Mouse (Mus musculus): ENCODE results near the gene Rtn4. TPM values are rescaled to one million over a fixed set of nuclear protein-coding genes. Genes with fewer than 3 reads are reported as not detected.

The Rtn4 gene
- polyA plus RNA-seq, 1 experiment from 2014 or later: 52.2 TPM

- Histone ChIP-seq H3K27ac (no peak overlapping the region), H3K9me3 (no peaks in the 10 kb centered on the region), H3K9ac (no peak overlapping the region), H3K27me3 (no peaks in the 10 kb centered on the region), H3K4me3 (no peak overlapping the region), H3K4me1 (peaks cover 7% of the 10 kb centered on the region), H3K36me3 (no peaks in the 10 kb centered on the region), H3K4me2 (no peak overlapping the region)
- WGBS: 89% methylated on average over 3 of the region's 3 CpGs
- ATAC-seq (ENCODE audit: borderline replicate concordance, extremely low read depth, low FRiP score, low TSS enrichment): no peak
These were observed 22.8 kb downstream of the Rtn4 start for GRCm38 (mm10) chr11:29715499-29715898.

GRCm38 (mm10) chr11:29718541-29718940 lies 25.8 kb downstream of the Rtn4 start:
- no peak for ATAC-seq (ENCODE audit: borderline replicate concordance, extremely low read depth, low FRiP score, low TSS enrichment)
- Histone ChIP-seq H3K4me2 (no peak overlapping the region), H3K27me3 (no peaks in the 10 kb centered on the region), H3K27ac (no peak overlapping the region), H3K4me1 (peaks cover 7% of the 10 kb centered on the region), H3K9ac (no peak overlapping the region), H3K9me3 (no peaks in the 10 kb centered on the region), H3K4me3 (no peak overlapping the region), H3K36me3 (no peaks in the 10 kb centered on the region)
- 42% methylated on average over 6 of the region's 6 CpGs for whole genome bisulfite sequencing

GRCm38 (mm10) chr11:29719597-29719996 lies 26.9 kb downstream of the Rtn4 start:
- H3K4me3 ChIP-seq: no peak overlapping the region
- H3K36me3 ChIP-seq: no peaks in the 10 kb centered on the region
- no peaks in the 10 kb centered on the region for H3K27me3 ChIP-seq
- WGBS: 26% methylated on average over 1 of the region's 1 CpGs
- H3K4me1 ChIP-seq: peaks cover 7% of the 10 kb centered on the region
- H3K4me2 ChIP-seq: no peak overlapping the region
- H3K9ac ChIP-seq: no peak overlapping the region
- no peak for ATAC-seq (ENCODE audit: borderline replicate concordance, extremely low read depth, low FRiP score, low TSS enrichment)
- no peaks in the 10 kb centered on the region for H3K9me3 ChIP-seq
- no peak overlapping the region for H3K27ac ChIP-seq

- no peaks in the 10 kb centered on the region for H3K27me3 ChIP-seq
- H3K9ac ChIP-seq: no peak overlapping the region
- ATAC-seq (ENCODE audit: borderline replicate concordance, extremely low read depth, low FRiP score, low TSS enrichment): no peak
- no peaks in the 10 kb centered on the region for H3K9me3 ChIP-seq
- H3K27ac ChIP-seq: no peak overlapping the region
- H3K4me3 ChIP-seq: no peak overlapping the region
- H3K4me2 ChIP-seq: no peak overlapping the region
- WGBS: 91% methylated on average over 2 of the region's 2 CpGs
- H3K36me3 ChIP-seq: no peaks in the 10 kb centered on the region
- H3K4me1 ChIP-seq: no peaks in the 10 kb centered on the region
These were observed 31.5 kb downstream of the Rtn4 start for GRCm38 (mm10) chr11:29724213-29724612.

GRCm38 (mm10) chr11:29725167-29725566 lies 32.4 kb downstream of the Rtn4 start:
- Histone ChIP-seq H3K4me2 (no peak overlapping the region), H3K4me1 (no peaks in the 10 kb centered on the region), H3K27me3 (no peaks in the 10 kb centered on the region), H3K9ac (no peak overlapping the region), H3K4me3 (no peak overlapping the region), H3K27ac (no peak overlapping the region), H3K36me3 (no peaks in the 10 kb centered on the region), H3K9me3 (no peaks in the 10 kb centered on the region)
- no peak for ATAC-seq (ENCODE audit: borderline replicate concordance, extremely low read depth, low FRiP score, low TSS enrichment)

GRCm38 (mm10) chr11:29725610-29726009 lies 32.9 kb downstream of the Rtn4 start:
- Histone ChIP-seq H3K27ac (no peak overlapping the region), H3K27me3 (no peaks in the 10 kb centered on the region), H3K4me3 (no peak overlapping the region), H3K9ac (no peak overlapping the region), H3K4me1 (no peaks in the 10 kb centered on the region), H3K9me3 (no peaks in the 10 kb centered on the region), H3K4me2 (no peak overlapping the region), H3K36me3 (no peaks in the 10 kb centered on the region)
- no peak for ATAC-seq (ENCODE audit: borderline replicate concordance, extremely low read depth, low FRiP score, low TSS enrichment)
- 46% methylated on average over 1 of the region's 1 CpGs for WGBS

GRCm38 (mm10) chr11:29727901-29728300 lies 35.2 kb downstream of the Rtn4 start:
- WGBS: 67% methylated on average over 1 of the region's 1 CpGs

GRCm38 (mm10) chr11:29739752-29740151 lies 47.0 kb downstream of the Rtn4 start:
- H3K9me3 ChIP-seq: no peaks in the 10 kb centered on the region
- H3K4me3 ChIP-seq: no peak overlapping the region
- WGBS: 79% methylated on average over 2 of the region's 2 CpGs
- H3K4me1 ChIP-seq: no peaks in the 10 kb centered on the region
- H3K9ac ChIP-seq: no peak overlapping the region
- H3K36me3 ChIP-seq: peaks cover 18% of the 10 kb centered on the region
- no peak overlapping the region for H3K4me2 ChIP-seq
- H3K27ac ChIP-seq: no peak overlapping the region
- no peaks in the 10 kb centered on the region for H3K27me3 ChIP-seq
- no peak for ATAC-seq (ENCODE audit: borderline replicate concordance, extremely low read depth, low FRiP score, low TSS enrichment)

More at GRCm38 (mm10) chr11:29727901-29728300, 35.2 kb downstream of the Rtn4 start:
- Histone ChIP-seq H3K9me3 (no peaks in the 10 kb centered on the region), H3K9ac (no peak overlapping the region), H3K4me2 (no peak overlapping the region), H3K27ac (no peak overlapping the region), H3K4me3 (no peak overlapping the region), H3K27me3 (no peaks in the 10 kb centered on the region), H3K4me1 (no peaks in the 10 kb centered on the region), H3K36me3 (no peaks in the 10 kb centered on the region)
- no peak for ATAC-seq (ENCODE audit: borderline replicate concordance, extremely low read depth, low FRiP score, low TSS enrichment)

GRCm38 (mm10) chr11:29744760-29745430 lies 52.1 kb downstream of the Rtn4 start:
- peaks cover 39% of the 10 kb centered on the region for H3K36me3 ChIP-seq
- ATAC-seq (ENCODE audit: borderline replicate concordance, extremely low read depth, low FRiP score, low TSS enrichment): no peak
- no peaks in the 10 kb centered on the region for H3K9me3 ChIP-seq
- H3K27me3 ChIP-seq: no peaks in the 10 kb centered on the region
- H3K4me1 ChIP-seq: no peaks in the 10 kb centered on the region
- WGBS: 87% methylated on average over 5 of the region's 5 CpGs
- H3K4me2 ChIP-seq: no peak overlapping the region
- H3K9ac ChIP-seq: no peak overlapping the region
- no peak overlapping the region for H3K27ac ChIP-seq
- no peak overlapping the region for H3K4me3 ChIP-seq

GRCm38 (mm10) chr11:29745513-29745912 lies 52.8 kb downstream of the Rtn4 start:
- H3K36me3 ChIP-seq: peaks cover 39% of the 10 kb centered on the region
- no peak overlapping the region for H3K27ac ChIP-seq
- H3K9ac ChIP-seq: no peak overlapping the region
- no peak overlapping the region for H3K4me2 ChIP-seq
- no peaks in the 10 kb centered on the region for H3K27me3 ChIP-seq
- no peak overlapping the region for H3K4me3 ChIP-seq
- H3K4me1 ChIP-seq: no peaks in the 10 kb centered on the region
- H3K9me3 ChIP-seq: no peaks in the 10 kb centered on the region
- no peak for ATAC-seq (ENCODE audit: borderline replicate concordance, extremely low read depth, low FRiP score, low TSS enrichment)
- WGBS: 72% methylated on average over 2 of the region's 2 CpGs

GRCm38 (mm10) chr11:29746203-29746602 lies 53.5 kb downstream of the Rtn4 start:
- WGBS: 75% methylated on average over 9 of the region's 9 CpGs
- Histone ChIP-seq H3K9ac (no peak overlapping the region), H3K36me3 (peaks cover 39% of the 10 kb centered on the region), H3K27ac (no peak overlapping the region), H3K4me2 (no peak overlapping the region), H3K4me3 (no peak overlapping the region), H3K4me1 (no peaks in the 10 kb centered on the region), H3K27me3 (no peaks in the 10 kb centered on the region), H3K9me3 (no peaks in the 10 kb centered on the region)
- no peak for ATAC-seq (ENCODE audit: borderline replicate concordance, extremely low read depth, low FRiP score, low TSS enrichment)

GRCm38 (mm10) chr11:29747365-29747764 lies 54.6 kb downstream of the Rtn4 start:
- Histone ChIP-seq H3K4me3 (no peak overlapping the region), H3K27me3 (no peaks in the 10 kb centered on the region), H3K9ac (no peak overlapping the region), H3K36me3 (peaks cover 33% of the 10 kb centered on the region), H3K27ac (no peak overlapping the region), H3K9me3 (no peaks in the 10 kb centered on the region), H3K4me1 (no peaks in the 10 kb centered on the region), H3K4me2 (no peak overlapping the region)
- ATAC-seq (ENCODE audit: borderline replicate concordance, extremely low read depth, low FRiP score, low TSS enrichment): no peak
- WGBS: 98% methylated on average over 3 of the region's 3 CpGs

GRCm38 (mm10) chr11:29747881-29748280 lies 55.1 kb downstream of the Rtn4 start:
- Histone ChIP-seq H3K36me3 (peaks cover 32% of the 10 kb centered on the region), H3K4me1 (no peaks in the 10 kb centered on the region), H3K27me3 (no peaks in the 10 kb centered on the region), H3K4me2 (no peak overlapping the region), H3K9me3 (no peaks in the 10 kb centered on the region), H3K9ac (no peak overlapping the region), H3K27ac (no peak overlapping the region), H3K4me3 (no peak overlapping the region)
- WGBS: 64% methylated on average over 1 of the region's 1 CpGs
- no peak for ATAC-seq (ENCODE audit: borderline replicate concordance, extremely low read depth, low FRiP score, low TSS enrichment)

All from lung, embryonic 15.5 days (tissue).